In genomic region chr11:23210590-23211510, GRCm38 (mm10) we compare ENCODE assay signal across 8 mouse cellular contexts. TPM values are rescaled to one million over a fixed set of nuclear protein-coding genes. Genes with fewer than 3 reads are reported as not detected.
DNase-seq lines count a peak whose midpoint lies in the region; ATAC-seq and TF ChIP-seq lines count a peak whose summit lies in the region.

No protein-coding gene starts in this region.

- no peaks in the 10 kb centered on the region for H3K36me3 ChIP-seq in ES-E14 (ENCODE audit: control insufficient read depth, insufficient read depth, low read length, poor library complexity, severe bottlenecking)
- no peaks in the 10 kb centered on the region for H3K36me3 ChIP-seq in heart, adult 2 months (ENCODE audit: control insufficient read depth, insufficient read depth, low read length)
- H3K36me3 ChIP-seq in intestine, embryonic 16.5 days (ENCODE audit: control insufficient read depth, insufficient read depth, low read length): no peaks in the 10 kb centered on the region
- H3K36me3 ChIP-seq in liver, embryonic 16.5 days (ENCODE audit: control insufficient read depth, insufficient read depth): no peaks in the 10 kb centered on the region
- no peaks in the 10 kb centered on the region for H3K36me3 ChIP-seq in neural tube, embryonic 14.5 days (ENCODE audit: control insufficient read depth, insufficient read depth, low read length)

- H3K4me2 ChIP-seq in intestine, embryonic 16.5 days (ENCODE audit: low read depth, low read length): peak overlapping the region; percentile 52
- peak overlapping the region; percentile 53 for H3K4me2 ChIP-seq in liver, embryonic 16.5 days (ENCODE audit: low read depth, low read length)
- H3K4me2 ChIP-seq in neural tube, embryonic 14.5 days (ENCODE audit: low read depth, low read length): peak overlapping the region; percentile 44

- in situ Hi-C loops in ES-E14 (cut with MboI; ENCODE audit: low sequenced_read_pairs in 2 of 2, unreplicated experiment in 2 of 2): no loop called here

- peak; percentile 50; the same call in 1 of the 2 replicates for ATAC-seq in intestine, embryonic 16.5 days
- no peak for ATAC-seq in liver, embryonic 16.5 days (ENCODE audit: low read depth)
- ATAC-seq in neural tube, embryonic 14.5 days (ENCODE audit: low read depth): peak; percentile 65
- no peak for ATAC-seq in inflammation-experienced regulatory T-cells, adult 6 months

- TF ChIP-seq EP300 in heart, adult 2 months (IDR thresholded peaks at IDR 0.05; ENCODE audit: insufficient read depth, low read depth, low read length): peak; percentile 48; the same call in 1 of the 2 replicates

- 16% methylated on average over 16 of the region's 16 CpGs for WGBS in heart, adult 2 months
- WGBS in intestine, embryonic 16.5 days: 18% methylated on average over 16 of the region's 16 CpGs
- 16% methylated on average over 16 of the region's 16 CpGs for WGBS in liver, embryonic 16.5 days (ENCODE audit: insufficient replicate concordance)
- WGBS in neural tube, embryonic 14.5 days: 13% methylated on average over 16 of the region's 16 CpGs

- peak; percentile 68 for TF ChIP-seq POLR2A in heart, adult 2 months (IDR thresholded peaks at IDR 0.05; ENCODE audit: insufficient read depth, low read depth, low read length)

- TF ChIP-seq CTCF in heart, adult 2 months (IDR thresholded peaks at IDR 0.05): peak; percentile 27

- peak overlapping the region; percentile 19 to 54; a peak in 3 of 4 replicates for H3K4me3 ChIP-seq in ES-E14 (ENCODE audit: insufficient read depth in 1 of 2, low read depth in 1 of 2, low read length in 2 of 2, poor library complexity in 1 of 2, severe bottlenecking in 1 of 2)
- H3K4me3 ChIP-seq in heart, adult 2 months: peak overlapping the region; percentile 38; the same call in 1 of the 2 replicates
- peak overlapping the region; percentile 27 for H3K4me3 ChIP-seq in intestine, embryonic 16.5 days (ENCODE audit: low read length)
- peak overlapping the region; percentile 34 for H3K4me3 ChIP-seq in liver, embryonic 16.5 days (ENCODE audit: low read depth, low read length)
- H3K4me3 ChIP-seq in neural tube, embryonic 14.5 days (ENCODE audit: low read depth, low read length): no peak overlapping the region

- H3K27me3 ChIP-seq in heart, adult 2 months (ENCODE audit: control insufficient read depth, insufficient read depth, low read length): no peaks in the 10 kb centered on the region
- no peaks in the 10 kb centered on the region for H3K27me3 ChIP-seq in intestine, embryonic 16.5 days (replicated peaks; ENCODE audit: control insufficient read depth, insufficient read depth, low read length)
- H3K27me3 ChIP-seq in liver, embryonic 16.5 days (ENCODE audit: control insufficient read depth, insufficient read depth, low read depth, low read length): no peaks in the 10 kb centered on the region
- H3K27me3 ChIP-seq in neural tube, embryonic 14.5 days (ENCODE audit: control insufficient read depth, insufficient read depth, low read length): no peaks in the 10 kb centered on the region

- H3K9me3 ChIP-seq in ES-E14 (ENCODE audit: control insufficient read depth, insufficient read depth, low read depth, low read length): no peaks in the 10 kb centered on the region
- H3K9me3 ChIP-seq in intestine, embryonic 16.5 days (ENCODE audit: control insufficient read depth, low read length): no peaks in the 10 kb centered on the region
- no peaks in the 10 kb centered on the region for H3K9me3 ChIP-seq in liver, embryonic 16.5 days (replicated peaks; ENCODE audit: control insufficient read depth, low read length)
- H3K9me3 ChIP-seq in neural tube, embryonic 14.5 days (ENCODE audit: control insufficient read depth, low read length): no peaks in the 10 kb centered on the region

- intact Hi-C loops in heart, adult 2 months (cut with DNase I): loop anchor here (1.0 kb wide), 1 partner anchor 46 kb away; no protein-coding TSS in a partner anchor

- no peaks in the 10 kb centered on the region for H3K79me2 ChIP-seq in heart, adult 2 months (replicated peaks; ENCODE audit: control insufficient read depth, insufficient read depth, low read length)

- peak; percentile 46 for DNase-seq in ES-E14 (ENCODE audit: low read depth, low spot score)
- DNase-seq in embryo, embryonic 11 days: peak; percentile 84
- peak; percentile 70 to 77 for DNase-seq in heart, adult 2 months
- DNase-seq in frontal cortex, adult 2 months (ENCODE audit: extremely low spot score in 1 of 2, low spot score in 1 of 2): no peak

- 0 out of 4 replicates have a peak, but pooled peaks cover 1 to 3% of the 10 kb centered on the region in 2 experiments for H3K4me1 ChIP-seq in ES-E14 (ENCODE audit: control insufficient read depth in 2 of 2, insufficient read depth in 2 of 2, low read length in 2 of 2, poor library complexity in 1 of 2)
- no peaks in the 10 kb centered on the region for H3K4me1 ChIP-seq in heart, adult 2 months (ENCODE audit: control insufficient read depth, insufficient read depth, low read length)
- H3K4me1 ChIP-seq in intestine, embryonic 16.5 days (ENCODE audit: control insufficient read depth, insufficient read depth, low read length): 0 out of 2 replicates have a peak, but pooled peaks cover 2% of the 10 kb centered on the region
- no peaks in the 10 kb centered on the region; the same call in 1 of the 2 replicates for H3K4me1 ChIP-seq in liver, embryonic 16.5 days (ENCODE audit: control insufficient read depth, low read depth, low read length)
- H3K4me1 ChIP-seq in neural tube, embryonic 14.5 days (ENCODE audit: control insufficient read depth, insufficient read depth, low read length): no peaks in the 10 kb centered on the region

- H3K9ac ChIP-seq in ES-E14 (ENCODE audit: insufficient read depth, low read depth, low read length, poor library complexity, severe bottlenecking): peak overlapping the region; percentile 47; the same call in 1 of the 2 replicates
- H3K9ac ChIP-seq in heart, adult 2 months (ENCODE audit: low read depth, low read length): peak overlapping the region; percentile 7; the same call in 1 of the 2 replicates
- peak overlapping the region; percentile 60 for H3K9ac ChIP-seq in intestine, embryonic 16.5 days (ENCODE audit: low read depth, low read length)
- H3K9ac ChIP-seq in liver, embryonic 16.5 days (ENCODE audit: low read depth, low read length): peak overlapping the region; percentile 33
- no peak overlapping the region for H3K9ac ChIP-seq in neural tube, embryonic 14.5 days (replicated peaks; ENCODE audit: low read depth, low read length)

- peak overlapping the region; percentile 79; the same call in 1 of the 2 replicates for H3K27ac ChIP-seq in ES-E14 (ENCODE audit: insufficient read depth, low read depth, low read length, poor library complexity, severe bottlenecking)
- peak overlapping the region; percentile 94 for H3K27ac ChIP-seq in heart, adult 2 months
- H3K27ac ChIP-seq in intestine, embryonic 16.5 days (ENCODE audit: low read length): no peak overlapping the region
- 0 out of 2 replicates have a peak overlapping the region, but pooled peaks have one; percentile 32 for H3K27ac ChIP-seq in liver, embryonic 16.5 days (ENCODE audit: low read length)
- no peak overlapping the region for H3K27ac ChIP-seq in neural tube, embryonic 14.5 days (ENCODE audit: low read depth, low read length)

TF ChIP-seq in ES-E14, 5 proteins besides CTCF, POLR2A, EP300 and RAD21:
- TF ChIP-seq ZC3H11A (IDR thresholded peaks at IDR 0.05; ENCODE audit: borderline replicate concordance, low read depth, low read length) (no peak), CHD2 (IDR thresholded peaks at IDR 0.05; ENCODE audit: low read depth, low read length) (no peak), ZNF384 (IDR thresholded peaks at IDR 0.05; ENCODE audit: low read depth, low read length) (no peak), HCFC1 (IDR thresholded peaks at IDR 0.05; ENCODE audit: borderline replicate concordance, insufficient read depth, low read length) (no peak), MAFK (IDR thresholded peaks at IDR 0.05; ENCODE audit: insufficient read depth, low read depth, low read length) (no peak)

RNA-seq across cellular contexts. Expression of gene Xpo1, which starts 45.0 kb away (rescaled TPM):
- 151 and 245 TPM in 2 replicates for total RNA-seq in ES-E14 (2012; rRNA removed)
- total RNA-seq in heart, adult 2 months (2021): 10 to 100 TPM; 31.8 to 36.2 TPM
- polyA plus RNA-seq in heart, adult 2 months (2012; rRNA removed): 4.1 and 9.8 TPM in 2 replicates
- 49.6 and 52.8 TPM in 2 replicates for polyA plus RNA-seq in intestine, embryonic 16.5 days (2015; fragmentation: Nextera tagmentation; extraction: Ambion mirVana)
- polyA plus RNA-seq in liver, embryonic 16.5 days (2015; fragmentation: Nextera tagmentation; extraction: Ambion mirVana): 33.0 and 36.3 TPM in 2 replicates
- 88.5 and 93.6 TPM in 2 replicates for polyA plus RNA-seq in neural tube, embryonic 14.5 days (2014; fragmentation: Nextera tagmentation; extraction: Ambion mirVana)
- polyA plus RNA-seq in inflammation-experienced regulatory T-cells, adult 6 months (2017; shearing (Covaris generic)): 10 to 100 TPM; 38.4 to 67.4 (median 52.2) TPM
- 46.1 and 47.3 TPM in 2 replicates for polyA plus RNA-seq in frontal cortex, adult 2 months (2012; rRNA removed)

Comparison
In these comparisons a context has a peak if more than half of its experiments do, and no peak if none do; other contexts are left out.
1. DNase-seq: peak in ES-E14 (single experiment), embryo, embryonic 11 days (single experiment) and heart, adult 2 months (2 of 2); none in frontal cortex, adult 2 months (0 of 2).
2. H3K27ac ChIP-seq: peak in ES-E14 (single experiment), heart, adult 2 months (single experiment) and liver, embryonic 16.5 days (single experiment); none in intestine, embryonic 16.5 days (single experiment) and neural tube, embryonic 14.5 days (single experiment).
3. ATAC-seq: peak in intestine, embryonic 16.5 days (single experiment) and neural tube, embryonic 14.5 days (single experiment); none in liver, embryonic 16.5 days (single experiment) and inflammation-experienced regulatory T-cells, adult 6 months (single experiment).
4. Peak in every context shown above with its lines, with median percentiles within 50 percentile points of each other: H3K4me2 ChIP-seq.